Mouse (Mus musculus): ENCODE measurements around the gene Nolc1. TPM values are rescaled to one million over a fixed set of nuclear protein-coding genes. Genes with fewer than 3 reads are reported as not detected.

Gene Nolc1
- total and polyA plus RNA-seq, 3 experiments = 88.0 to 333 (median 96.0) TPM

GRCm38 (mm10) chr19:46035971-46036370 lies 39.7 kb upstream of the Nolc1 start:
- dilution Hi-C loops (cut with MboI; ENCODE audit: extremely low pct_ligation_motif_present, extremely low pct_unique_long_range_greater_than_20kb, low sequenced_read_pairs) (no loop called here), in situ Hi-C loops (cut with MboI; ENCODE audit: low pct_ligation_motif_present, low pct_unique_long_range_greater_than_20kb, low sequenced_read_pairs) (no loop called here)
- TF ChIP-seq E2F4 (IDR thresholded peaks at IDR 0.05; ENCODE audit: insufficient replicate concordance, low read depth, low read length) = no peak
- TF ChIP-seq GABPA (IDR thresholded peaks at IDR 0.05; ENCODE audit: insufficient replicate concordance, low read depth, low read length) = no peak
- no peak for TF ChIP-seq MAX (IDR thresholded peaks at IDR 0.05; ENCODE audit: low read length)
- no peak for TF ChIP-seq MYC (IDR thresholded peaks at IDR 0.05; ENCODE audit: low read depth, low read length)
- TF ChIP-seq KAT2A (IDR thresholded peaks at IDR 0.05; ENCODE audit: insufficient replicate concordance, low read length) = no peak
- no peak for TF ChIP-seq MEF2A (IDR thresholded peaks at IDR 0.05; ENCODE audit: borderline replicate concordance, low read depth, low read length)
- no peak for TF ChIP-seq USF2 (conservative IDR thresholded peaks at IDR 0.05; ENCODE audit: low read depth, low read length)
- no peak for TF ChIP-seq TBP (conservative IDR thresholded peaks at IDR 0.05; ENCODE audit: low read depth, low read length)
- TF ChIP-seq CHD1 (IDR thresholded peaks at IDR 0.05; ENCODE audit: low read depth, low read length) = no peak
- Histone ChIP-seq H3K79me2 (replicated peaks; ENCODE audit: control insufficient read depth, extremely low read depth, insufficient read depth, poor library complexity, severe bottlenecking) (peaks cover 38% of the 10 kb centered on the region), H3K4me1 (ENCODE audit: control insufficient read depth in 1 of 2, insufficient read depth in 2 of 2) (peaks cover 6 to 23% of the 10 kb centered on the region in 2 experiments; a peak in 3 of 4 replicates), H3K27me3 (replicated peaks) (no peaks in the 10 kb centered on the region), H3K27ac (ENCODE audit: insufficient read depth, low read depth) (no peak overlapping the region), H3K36me3 (replicated peaks in 1 of 2; ENCODE audit: control insufficient read depth in 1 of 2, insufficient read depth in 1 of 2, low read length in 1 of 2) (peaks cover 47 to 58% of the 10 kb centered on the region in 2 experiments), H3K9me3 (replicated peaks; ENCODE audit: low read length) (no peaks in the 10 kb centered on the region), H3K4me3 (replicated peaks in 1 of 3; ENCODE audit: low read depth in 2 of 3, low read length in 2 of 3, poor library complexity in 1 of 3) (no peak overlapping the region), H3K4me2 (ENCODE audit: insufficient read depth, low read depth, poor library complexity, severe bottlenecking) (no peak overlapping the region), H3K9ac (ENCODE audit: insufficient read depth, low read depth) (no peak overlapping the region)
- DNase-seq (ENCODE audit: extremely low read depth) = no peak

DNA sequence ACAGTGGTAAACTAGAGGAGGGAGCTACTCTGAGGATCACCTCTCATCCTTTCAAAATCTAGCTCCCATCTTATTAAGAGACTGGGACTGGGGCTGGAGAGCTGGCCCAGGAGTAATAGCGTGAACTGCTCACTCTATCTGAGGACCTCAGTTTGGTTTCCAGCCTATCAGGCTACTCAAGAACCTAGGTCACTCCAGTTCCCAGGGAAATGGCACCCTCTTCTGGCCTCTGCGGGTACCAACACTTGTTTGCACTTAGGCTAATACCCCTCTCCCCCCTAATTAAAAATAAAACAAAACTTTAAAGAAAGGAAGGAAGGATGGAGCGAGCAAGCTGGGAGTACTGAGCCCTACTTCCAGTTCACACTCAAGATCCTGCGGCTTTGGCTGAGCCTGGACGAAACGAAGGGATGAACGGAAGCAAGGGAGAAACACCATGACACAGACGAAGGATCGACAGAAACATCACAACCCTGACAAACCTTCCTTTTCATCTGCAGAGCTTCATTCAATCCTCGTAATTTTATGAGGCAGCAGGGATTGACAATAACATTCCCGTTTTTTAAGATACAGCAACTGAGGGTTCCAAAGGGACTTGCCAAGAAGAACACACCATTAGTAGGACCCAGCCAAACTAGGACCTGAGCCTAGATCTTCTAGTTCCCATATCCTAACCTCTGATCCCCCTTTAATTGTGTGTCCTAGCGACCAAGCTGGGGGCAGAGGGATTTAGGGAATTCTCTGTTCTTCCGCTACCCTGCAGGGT lies 39.0 kb upstream of the Nolc1 start:
- Histone ChIP-seq H3K4me3 (replicated peaks in 1 of 3; ENCODE audit: low read depth in 2 of 3, low read length in 2 of 3, poor library complexity in 1 of 3) (no peak overlapping the region), H3K36me3 (replicated peaks in 1 of 2; ENCODE audit: control insufficient read depth in 1 of 2, insufficient read depth in 1 of 2, low read length in 1 of 2) (peaks cover 43 to 52% of the 10 kb centered on the region in 2 experiments), H3K4me1 (ENCODE audit: control insufficient read depth in 1 of 2, insufficient read depth in 2 of 2) (peaks cover 6 to 29% of the 10 kb centered on the region in 2 experiments; a peak in 3 of 4 replicates), H3K27ac (ENCODE audit: insufficient read depth, low read depth) (no peak overlapping the region), H3K79me2 (replicated peaks; ENCODE audit: control insufficient read depth, extremely low read depth, insufficient read depth, poor library complexity, severe bottlenecking) (peaks cover 41% of the 10 kb centered on the region), H3K4me2 (ENCODE audit: insufficient read depth, low read depth, poor library complexity, severe bottlenecking) (0 out of 2 replicates have a peak overlapping the region, but pooled peaks have one; percentile 12), H3K9me3 (replicated peaks; ENCODE audit: low read length) (no peaks in the 10 kb centered on the region), H3K9ac (ENCODE audit: insufficient read depth, low read depth) (no peak overlapping the region), H3K27me3 (replicated peaks) (no peaks in the 10 kb centered on the region)
- DNase-seq (ENCODE audit: extremely low read depth) = no peak
- in situ Hi-C loops (cut with MboI; ENCODE audit: low pct_ligation_motif_present, low pct_unique_long_range_greater_than_20kb, low sequenced_read_pairs) = no loop called here
- dilution Hi-C loops (cut with MboI; ENCODE audit: extremely low pct_ligation_motif_present, extremely low pct_unique_long_range_greater_than_20kb, low sequenced_read_pairs) = no loop called here
- no peak for TF ChIP-seq JUND (conservative IDR thresholded peaks at IDR 0.05; ENCODE audit: low read depth, low read length)
- no peak for TF ChIP-seq UBTF (IDR thresholded peaks at IDR 0.05; ENCODE audit: low read depth, low read length)
- peak; percentile 10; the same call in 1 of the 2 replicates for TF ChIP-seq SMC3 (IDR thresholded peaks at IDR 0.05; ENCODE audit: low read depth, low read length)
- TF ChIP-seq HCFC1 (IDR thresholded peaks at IDR 0.05; ENCODE audit: low read depth, low read length) = no peak
- TF ChIP-seq RAD21 (IDR thresholded peaks at IDR 0.05; ENCODE audit: low read depth, low read length) = peak; percentile 17
- TF ChIP-seq PAX5 (IDR thresholded peaks at IDR 0.05; ENCODE audit: low read length) = no peak
- peak; percentile 15 to 56; a peak in 2 of 4 replicates for TF ChIP-seq CTCF (conservative IDR thresholded peaks at IDR 0.05 in 1 of 2, IDR thresholded peaks at IDR 0.05 in 1 of 2; ENCODE audit: low read depth in 2 of 2, low read length in 2 of 2)

Measured in CH12.LX (cell line).